25 mouse cellular contexts compared by ENCODE assay signal in genomic region chr8:119661892-119662291, GRCm38 (mm10). TPM values are rescaled to one million over a fixed set of nuclear protein-coding genes. Genes with fewer than 3 reads are reported as not detected.
A peak's percentile ranks its signal among the peaks of the same experiment; 100 is the strongest.
DNase-seq lines count a peak whose midpoint lies in the region; ATAC-seq and TF ChIP-seq lines count a peak whose summit lies in the region.
"Had no signal": no experiment of that assay in that cellular context is flagged by ENCODE, and none has a peak within 500 bp of the region (broad histone marks: within the 10 kb centered on the region; RNA-seq: fewer than 3 reads in every experiment).

No protein-coding gene starts in this region.

- no peak overlapping the region for H3K4me2 ChIP-seq in kidney, embryonic 16.5 days (replicated peaks; ENCODE audit: low read depth, low read length)
- no peak overlapping the region for H3K4me2 ChIP-seq in forebrain, embryonic 11.5 days (ENCODE audit: low read depth, low read length, severe bottlenecking)
- H3K4me2 ChIP-seq: forebrain, embryonic 12.5 days; limb, embryonic 13.5 days; stomach, embryonic 15.5 days had no signal

- 77% methylated on average over 6 of the region's 6 CpGs for WGBS in kidney, adult 2 months
- 83% methylated on average over 6 of the region's 6 CpGs for whole genome bisulfite sequencing in kidney, embryonic 16.5 days
- WGBS in forebrain, embryonic 11.5 days = 69% methylated on average over 6 of the region's 6 CpGs

- no peaks in the 10 kb centered on the region for H3K36me3 ChIP-seq in kidney, adult 2 months (ENCODE audit: control insufficient read depth, insufficient read depth, low read length)
- H3K36me3 ChIP-seq in kidney, embryonic 16.5 days (ENCODE audit: insufficient read depth, low read length) = no peaks in the 10 kb centered on the region
- H3K36me3 ChIP-seq in forebrain, embryonic 11.5 days (ENCODE audit: control insufficient read depth, insufficient read depth, low read length) = no peaks in the 10 kb centered on the region
- H3K36me3 ChIP-seq: embryonic facial prominence, embryonic 10.5 days; forebrain, embryonic 12.5 days; limb, embryonic 13.5 days; stomach, embryonic 15.5 days had no signal

- TF ChIP-seq POLR2A in kidney, adult 2 months (IDR thresholded peaks at IDR 0.05; ENCODE audit: low read depth, low read length) = no peak

- H3K27me3 ChIP-seq in kidney, adult 2 months (replicated peaks; ENCODE audit: control insufficient read depth, insufficient read depth, low read length) = no peaks in the 10 kb centered on the region
- peaks cover 2% of the 10 kb centered on the region; the same call in 1 of the 2 replicates for H3K27me3 ChIP-seq in kidney, embryonic 16.5 days (ENCODE audit: insufficient read depth, low read length)
- H3K27me3 ChIP-seq in forebrain, embryonic 11.5 days (ENCODE audit: control insufficient read depth, insufficient read depth, low read length) = no peaks in the 10 kb centered on the region
- H3K27me3 ChIP-seq: stomach, embryonic 15.5 days had no signal

- intact Hi-C loops in gastrocnemius, adult 2 months (cut with DNase I) = no loop called here
- intact Hi-C loops in left cerebral cortex, adult 2 months (cut with DNase I) = no loop called here

- H3K4me3 ChIP-seq in gastrocnemius, adult 2 months = no peak overlapping the region
- H3K4me3 ChIP-seq in kidney, adult 2 months (ENCODE audit: insufficient read depth, low read depth, low read length) = no peak overlapping the region
- H3K4me3 ChIP-seq in kidney, embryonic 16.5 days (ENCODE audit: low read length) = no peak overlapping the region
- H3K4me3 ChIP-seq in left cerebral cortex, adult 2 months = no peak overlapping the region
- H3K4me3 ChIP-seq in forebrain, embryonic 11.5 days (ENCODE audit: low read depth, low read length) = no peak overlapping the region
- H3K4me3 ChIP-seq: forebrain, embryonic 12.5 days; limb, embryonic 13.5 days; stomach, embryonic 15.5 days had no signal

- ATAC-seq in kidney, embryonic 16.5 days (ENCODE audit: low FRiP score, low TSS enrichment) = no peak
- ATAC-seq in forebrain, embryonic 11.5 days (replicated peaks; ENCODE audit: low FRiP score) = no peak

- 0 out of 2 replicates have a peak, but pooled peaks cover 5% of the 10 kb centered on the region for H3K9me3 ChIP-seq in kidney, embryonic 16.5 days (ENCODE audit: low read length)
- no peaks in the 10 kb centered on the region for H3K9me3 ChIP-seq in forebrain, embryonic 11.5 days (ENCODE audit: control insufficient read depth, low read length)
- H3K9me3 ChIP-seq: forebrain, embryonic 12.5 days; limb, embryonic 13.5 days; stomach, embryonic 15.5 days had no signal

- H3K4me1 ChIP-seq in kidney, adult 2 months (ENCODE audit: control insufficient read depth, insufficient read depth, low read length) = peaks cover 5% of the 10 kb centered on the region
- peaks cover 37% of the 10 kb centered on the region for H3K4me1 ChIP-seq in kidney, embryonic 16.5 days (ENCODE audit: insufficient read depth, low read length)
- H3K4me1 ChIP-seq in forebrain, embryonic 11.5 days (replicated peaks; ENCODE audit: control insufficient read depth, insufficient read depth, low read length) = peaks cover 9% of the 10 kb centered on the region; the same call in 1 of the 2 replicates

- no peak for DNase-seq in gastrocnemius, adult 2 months
- DNase-seq in gastrocnemius, postnatal 10 days = no peak
- DNase-seq in kidney, adult 2 months = peak; percentile 60
- DNase-seq in left cerebral cortex, adult 2 months (ENCODE audit: extremely low spot score in 1 of 2, low spot score in 2 of 2) = no peak
- DNase-seq in left cerebral cortex, adult 11 months (ENCODE audit: low spot score) = no peak
- DNase-seq in lung, postnatal 14 days = peak; percentile 60
- DNase-seq in forebrain, embryonic 11.5 days (ENCODE audit: low spot score) = no peak
- DNase-seq: cerebellum, adult 9-10 months; layer of hippocampus, adult 9-11 months; thymus, adult 2 months had no signal

- no peak for TF ChIP-seq CTCF in gastrocnemius, adult 2 months (IDR thresholded peaks at IDR 0.05)
- TF ChIP-seq CTCF in kidney, adult 2 months (conservative IDR thresholded peaks at IDR 0.05; ENCODE audit: insufficient read depth, insufficient read length, low read depth, low read length) = no peak
- no peak for TF ChIP-seq CTCF in left cerebral cortex, adult 2 months (IDR thresholded peaks at IDR 0.05)

- H3K9ac ChIP-seq in kidney, embryonic 16.5 days (replicated peaks; ENCODE audit: low read length) = no peak overlapping the region
- no peak overlapping the region for H3K9ac ChIP-seq in forebrain, embryonic 11.5 days (ENCODE audit: low read length)
- H3K9ac ChIP-seq: forebrain, embryonic 12.5 days; limb, embryonic 13.5 days; stomach, embryonic 15.5 days had no signal

- H3K27ac ChIP-seq in gastrocnemius, adult 2 months = peak overlapping the region; percentile 74; the same call in 1 of the 2 replicates
- H3K27ac ChIP-seq in kidney, adult 2 months (ENCODE audit: insufficient read depth, low read depth, low read length) = no peak overlapping the region
- H3K27ac ChIP-seq in kidney, embryonic 16.5 days (ENCODE audit: low read length) = no peak overlapping the region
- H3K27ac ChIP-seq in left cerebral cortex, adult 2 months = peak overlapping the region; percentile 19; the same call in 1 of the 2 replicates
- no peak overlapping the region for H3K27ac ChIP-seq in forebrain, embryonic 11.5 days (ENCODE audit: low read depth, low read length)
- H3K27ac ChIP-seq: forebrain, embryonic 12.5 days; limb, embryonic 13.5 days; stomach, embryonic 15.5 days had no signal

RNA-seq across cellular contexts. Expression of gene Wfdc1, which starts 4.3 kb away (rescaled TPM):
- 10 to 100 TPM; 96.5 to 98.7 TPM for total RNA-seq in gastrocnemius, adult 2 months (2021)
- total RNA-seq in gastrocnemius, postnatal 10 days (2021) = 10 to 100 TPM; 69.8 to 78.6 TPM
- polyA plus RNA-seq in kidney, adult 2 months (2012; rRNA removed) = 8.4 and 11.8 TPM in 2 replicates
- polyA plus RNA-seq in kidney, embryonic 16.5 days (2015; fragmentation: Nextera tagmentation; extraction: Ambion mirVana) = 2.3 and 3.7 TPM in 2 replicates
- total RNA-seq in left cerebral cortex, adult 2 months (2021) = 10 to 100 TPM in 1 of 2 experiments, 1 to 10 TPM in 1; 9.7 to 10.6 TPM
- polyA plus RNA-seq in forebrain, embryonic 11.5 days (2014; fragmentation: Nextera tagmentation; extraction: Ambion mirVana) = 0.63 TPM in 1 of 2 replicates, not detected in the other
- total RNA-seq: common myeloid progenitor, adult 5-6 weeks; megakaryocyte, adult 5-6 weeks; neutrophil, adult 5-6 weeks had no signal

RNA-seq across cellular contexts. Expression of gene Kcng4, which starts 26.4 kb away (rescaled TPM):
- 10 to 100 TPM; 14.1 to 14.3 TPM for total RNA-seq in gastrocnemius, adult 2 months (2021)
- under 1 TPM; 0.45 to 0.82 TPM for total RNA-seq in gastrocnemius, postnatal 10 days (2021)
- 0.56 and 0.58 TPM in 2 replicates for polyA plus RNA-seq in kidney, adult 2 months (2012; rRNA removed)
- 0.05 and 0.15 TPM in 2 replicates for polyA plus RNA-seq in kidney, embryonic 16.5 days (2015; fragmentation: Nextera tagmentation; extraction: Ambion mirVana)
- total RNA-seq in left cerebral cortex, adult 2 months (2021) = 1 to 10 TPM; 3.4 TPM
- 0.07 TPM in 1 of 2 replicates, not detected in the other for polyA plus RNA-seq in forebrain, embryonic 11.5 days (2014; fragmentation: Nextera tagmentation; extraction: Ambion mirVana)
- total RNA-seq: common myeloid progenitor, adult 5-6 weeks; megakaryocyte, adult 5-6 weeks; neutrophil, adult 5-6 weeks had no signal
- polyA plus RNA-seq: heart, embryonic 11.5 days; limb, embryonic 13.5 days; liver, embryonic 16.5 days had no signal

RNA-seq across cellular contexts. Expression of gene Atp2c2, which starts 37.9 kb away (rescaled TPM):
- under 1 TPM; 0.08 to 0.10 TPM for total RNA-seq in gastrocnemius, adult 2 months (2021)
- total RNA-seq in gastrocnemius, postnatal 10 days (2021) = not detected
- 0.24 and 0.52 TPM in 2 replicates for polyA plus RNA-seq in kidney, adult 2 months (2012; rRNA removed)
- 1.9 and 2.7 TPM in 2 replicates for polyA plus RNA-seq in kidney, embryonic 16.5 days (2015; fragmentation: Nextera tagmentation; extraction: Ambion mirVana)
- total RNA-seq in left cerebral cortex, adult 2 months (2021) = 1 to 10 TPM; 1.8 to 2.3 TPM
- 1.0 and 1.7 TPM in 2 replicates for polyA plus RNA-seq in forebrain, embryonic 11.5 days (2014; fragmentation: Nextera tagmentation; extraction: Ambion mirVana)
- total RNA-seq: common myeloid progenitor, adult 5-6 weeks; heart, postnatal 25 days; megakaryocyte, adult 5-6 weeks; neutrophil, adult 5-6 weeks had no signal

RNA-seq across cellular contexts. Expression of gene Adad2, which starts 49.3 kb away (rescaled TPM):
- not detected for total RNA-seq in gastrocnemius, adult 2 months (2021)
- not detected for total RNA-seq in gastrocnemius, postnatal 10 days (2021)
- polyA plus RNA-seq in kidney, adult 2 months (2012; rRNA removed) = not detected in 2 replicates
- 0.12 and 0.14 TPM in 2 replicates for polyA plus RNA-seq in kidney, embryonic 16.5 days (2015; fragmentation: Nextera tagmentation; extraction: Ambion mirVana)
- under 1 TPM; 0.18 to 0.54 TPM for total RNA-seq in left cerebral cortex, adult 2 months (2021)
- not detected in 2 replicates for polyA plus RNA-seq in forebrain, embryonic 11.5 days (2014; fragmentation: Nextera tagmentation; extraction: Ambion mirVana)
- total RNA-seq: adrenal gland, adult 8-10 months; common myeloid progenitor, adult 5-6 weeks; gastrocnemius, postnatal 14 days; heart, postnatal 25 days; megakaryocyte, adult 5-6 weeks; neutrophil, adult 5-6 weeks had no signal
- polyA plus RNA-seq: frontal cortex, adult 2 months; heart, embryonic 11.5 days; kidney, postnatal 0 days; liver, embryonic 16.5 days; stomach, embryonic 15.5 days had no signal

RNA-seq across cellular contexts. Expression of gene Taf1c, which starts 56.9 kb away (rescaled TPM):
- total RNA-seq in gastrocnemius, adult 2 months (2021) = 1 to 10 TPM; 5.2 to 6.6 TPM
- 1 to 10 TPM; 3.6 to 4.4 TPM for total RNA-seq in gastrocnemius, postnatal 10 days (2021)
- polyA plus RNA-seq in kidney, adult 2 months (2012; rRNA removed) = 10.2 and 12.8 TPM in 2 replicates
- 15.4 and 15.5 TPM in 2 replicates for polyA plus RNA-seq in kidney, embryonic 16.5 days (2015; fragmentation: Nextera tagmentation; extraction: Ambion mirVana)
- 10 to 100 TPM; 10.7 to 12.1 TPM for total RNA-seq in left cerebral cortex, adult 2 months (2021)
- polyA plus RNA-seq in forebrain, embryonic 11.5 days (2014; fragmentation: Nextera tagmentation; extraction: Ambion mirVana) = 15.2 and 17.1 TPM in 2 replicates

Comparison
In these comparisons a context has a peak if more than half of its experiments do, and no peak if none do; other contexts are left out.
1. DNase-seq: peak in kidney, adult 2 months (single experiment) and lung, postnatal 14 days (single experiment); none in gastrocnemius, adult 2 months (single experiment), gastrocnemius, postnatal 10 days (single experiment), left cerebral cortex, adult 2 months (0 of 2), left cerebral cortex, adult 11 months (single experiment) and forebrain, embryonic 11.5 days (single experiment).
2. H3K27ac ChIP-seq: peak in gastrocnemius, adult 2 months (single experiment) and left cerebral cortex, adult 2 months (single experiment); none in kidney, adult 2 months (single experiment), kidney, embryonic 16.5 days (single experiment) and forebrain, embryonic 11.5 days (single experiment).
3. RNA of gene Wfdc1, which starts 4.3 kb away (total RNA-seq): 96.5 to 98.7 TPM in gastrocnemius, adult 2 months and 69.8 to 78.6 TPM in gastrocnemius, postnatal 10 days; 9.7 to 10.6 TPM in left cerebral cortex, adult 2 months; every median in the first group is over 4 times any median in the second.